Mouse (Mus musculus) liver, adult 2 months (tissue): Measurements from ENCODE around the gene Capn6. TPM values are rescaled to one million over a fixed set of nuclear protein-coding genes. Genes with fewer than 3 reads are reported as not detected.

Experiments
- DNase-seq: peaks from one replicate; pipeline ENCODE4 v3.0.0-alpha.2; 2011; ENCODE audit warnings: low read depth, low spot score; ENCODE audit errors: extremely low read depth
- H3K27ac ChIP-seq: fragments of 200-500 bp; replicated peaks from 2 replicates; pipeline ENCODE4 v1.5.1; 2012; ENCODE audit warnings: low read depth, mild to moderate bottlenecking, control low read depth, inconsistent platforms, low read length; ENCODE audit not compliant: insufficient read depth
- H3K27me3 ChIP-seq: fragments of 200-500 bp; 2 replicates; pipeline ENCODE4 v1.6.1; 2012; ENCODE audit warnings: mild to moderate bottlenecking, moderate library complexity, low read length, inconsistent platforms; ENCODE audit not compliant: control insufficient read depth, insufficient read depth
- H3K36me3 ChIP-seq: fragments of 200-500 bp; 2 replicates; pipeline ENCODE4 v1.6.1; 2012; ENCODE audit warnings: low read length, inconsistent platforms; ENCODE audit not compliant: control insufficient read depth, insufficient read depth
- H3K4me1 ChIP-seq: fragments of 200-500 bp; 2 replicates; pipeline ENCODE4 v1.6.1; 2011; ENCODE audit warnings: low read length; ENCODE audit not compliant: control insufficient read depth, insufficient read depth
- H3K4me3 ChIP-seq: fragments of 200-500 bp; 2 replicates; pipeline ENCODE4 v1.5.1; 2011; ENCODE audit warnings: low read depth, mild to moderate bottlenecking, control low read depth, low read length, moderate library complexity; ENCODE audit not compliant: insufficient read depth
- H3K79me2 ChIP-seq: fragments of 200-500 bp; 2 replicates; pipeline ENCODE4 v1.6.1; 2012; ENCODE audit warnings: inconsistent platforms, mild to moderate bottlenecking, low read length, moderate library complexity; ENCODE audit not compliant: control insufficient read depth, insufficient read depth
- H3K9ac ChIP-seq: fragments of 200-500 bp; 2 replicates; pipeline ENCODE4 v1.6.1; 2012; ENCODE audit warnings: low read depth, mild to moderate bottlenecking, control low read depth, inconsistent platforms, low read length
- CTCF ChIP-seq: fragments of 200-500 bp; IDR thresholded peaks from 2 replicates; pipeline ENCODE4 v1.5.1; 2011; ENCODE audit warnings: low read depth, low read length, control low read depth
- POLR2A ChIP-seq: fragments of 200-500 bp; IDR thresholded peaks from 2 replicates; pipeline ENCODE4 v1.6.1; 2011; ENCODE audit warnings: low read length, control low read depth; ENCODE audit not compliant: insufficient read depth; ENCODE audit errors: extremely low read depth
- WGBS: fragments of 180-500 bp; shearing (Covaris S2); methylation state at CpG from one replicate; pipeline ENCODE4 v1.1.7; 2018; 5-methylcytosine and 5-hydroxymethylcytosine counted together
- polyA plus RNA-seq: library from polyadenylated mRNA; depleted of rRNA; stranded (reverse); fragments of >200 nt; gene quantifications from 2 replicates; pipeline ENCODE4 v1.2.3, GENCODE M21; 2012; rRNA removed
- total RNA-seq: library from RNA; depleted of rRNA; stranded (reverse); fragments of >200 nt; gene quantifications from 2 replicates; pipeline ENCODE4 v1.2.3, GENCODE M21; 2014; rRNA removed

Capn6 gene
- total and polyA plus RNA-seq, 2 experiments, result 0.38 to 0.65 TPM

GRCm38 (mm10) chrX:143818961-143819360, 8.3 kb downstream of the Capn6 start:
- 100% methylated on average over 2 of the region's 2 CpGs for WGBS
- Histone ChIP-seq H3K27ac (no peak overlapping the region), H3K4me3 (no peak overlapping the region), H3K27me3 (no peaks in the 10 kb centered on the region), H3K36me3 (no peaks in the 10 kb centered on the region), H3K9ac (no peak overlapping the region), H3K4me1 (no peaks in the 10 kb centered on the region), H3K79me2 (no peaks in the 10 kb centered on the region)
- no peak for DNase-seq
- TF ChIP-seq POLR2A (no peak), CTCF (no peak)

- DNase-seq, result no peak
- H3K79me2 ChIP-seq, result no peaks in the 10 kb centered on the region
- no peak for TF ChIP-seq CTCF
- TF ChIP-seq POLR2A, result no peak
- no peak overlapping the region for H3K27ac ChIP-seq
- H3K36me3 ChIP-seq, result no peaks in the 10 kb centered on the region
- H3K4me3 ChIP-seq, result no peak overlapping the region
- 86% methylated on average over 1 of the region's 1 CpGs for WGBS
- H3K4me1 ChIP-seq, result no peaks in the 10 kb centered on the region
- H3K27me3 ChIP-seq, result no peaks in the 10 kb centered on the region
- H3K9ac ChIP-seq, result no peak overlapping the region
Measured at GRCm38 (mm10) chrX:143815948-143816347, 11.3 kb downstream of the Capn6 start.

GRCm38 (mm10) chrX:143762556-143762955, 64.7 kb downstream of the Capn6 start:
- no peak for DNase-seq
- no peak for TF ChIP-seq CTCF
- no peak for TF ChIP-seq POLR2A
- Histone ChIP-seq H3K4me1 (no peaks in the 10 kb centered on the region), H3K27ac (no peak overlapping the region), H3K9ac (no peak overlapping the region), H3K36me3 (no peaks in the 10 kb centered on the region), H3K4me3 (no peak overlapping the region), H3K79me2 (no peaks in the 10 kb centered on the region), H3K27me3 (no peaks in the 10 kb centered on the region)
- 87% methylated on average over 3 of the region's 3 CpGs for WGBS

Other genes starting within 250 kb of the Capn6 start
- gene Dcx, start 105.9 kb upstream of the Capn6 start, total RNA-seq, result 0.07 and 0.09 TPM in 2 replicates
- 0.02 TPM in 1 of 2 replicates, not detected in the other for gene Dcx, start 105.9 kb upstream of the Capn6 start, polyA plus RNA-seq